Mouse (Mus musculus): Measurements from ENCODE around the gene Acnat1.
"Not testable (repeated sequence)": the region's sequence is repeated elsewhere in the genome, so short reads cannot be mapped to it uniquely, and the experiment has no call there.

The Acnat1 gene

GRCm38 (mm10) chr4:49473435-49474100, at the start of gene Acnat1:
Gene Acnat1, minus strand, starts transcription at chr4:49473912.
- peak; percentile 65 for DNase-seq

- no peak for DNase-seq
Observed at GRCm38 (mm10) chr4:49522576-49522975, 48.9 kb upstream of the Acnat1 start.

GRCm38 (mm10) chr4:49521346-49521745, 47.6 kb upstream of the Acnat1 start:
- DNase-seq: no peak

- peak; percentile 97 for DNase-seq
Observed at GRCm38 (mm10) chr4:49520572-49521340, 47.0 kb upstream of the Acnat1 start, which contains the start of the genes Mrpl50 and Zfp189. Gene Mrpl50, minus strand, starts transcription at chr4:49521093. Gene Zfp189, plus strand, starts transcription at chr4:49521176.

- DNase-seq: no peak
Observed at GRCm38 (mm10) chr4:49519476-49519875, 45.8 kb upstream of the Acnat1 start.

- peak; percentile 24 for DNase-seq
Observed at GRCm38 (mm10) chr4:49514441-49514840, 40.7 kb upstream of the Acnat1 start.

- DNase-seq: no peak
Observed at GRCm38 (mm10) chr4:49512636-49513035, 38.9 kb upstream of the Acnat1 start.

GRCm38 (mm10) chr4:49510236-49510835, 36.6 kb upstream of the Acnat1 start:
- not testable (repeated sequence) for DNase-seq

GRCm38 (mm10) chr4:49509183-49509582, 35.5 kb upstream of the Acnat1 start:
- no peak for DNase-seq

GRCm38 (mm10) chr4:49506386-49506785, 32.7 kb upstream of the Acnat1 start, which contains the start of gene Baat:
Gene Baat, minus strand, starts transcription at chr4:49506557.
- DNase-seq: no peak

- DNase-seq: no peak
Observed at GRCm38 (mm10) chr4:49503563-49503962, 29.9 kb upstream of the Acnat1 start.

- not testable (repeated sequence) for DNase-seq
Observed at GRCm38 (mm10) chr4:49485934-49486650, 12.4 kb upstream of the Acnat1 start.

GRCm38 (mm10) chr4:49485442-49485841, 11.7 kb upstream of the Acnat1 start:
- DNase-seq: peak; percentile 80

- DNase-seq: no peak
Observed at GRCm38 (mm10) chr4:49480896-49481295, 7.2 kb upstream of the Acnat1 start.

- peak; percentile 35 for DNase-seq
Observed at GRCm38 (mm10) chr4:49480104-49480760, 6.5 kb upstream of the Acnat1 start.

GRCm38 (mm10) chr4:49479035-49479434, 5.3 kb upstream of the Acnat1 start:
- not testable (repeated sequence) for DNase-seq

GRCm38 (mm10) chr4:49478118-49478877, 4.6 kb upstream of the Acnat1 start:
- DNase-seq: peak; percentile 33

- DNase-seq: no peak
Observed at GRCm38 (mm10) chr4:49474583-49474982, 871 bp upstream of the Acnat1 start.

GRCm38 (mm10) chr4:49469435-49470151, 4.1 kb downstream of the Acnat1 start:
- no peak for DNase-seq

- DNase-seq: no peak
Observed at GRCm38 (mm10) chr4:49467360-49467759, 6.4 kb downstream of the Acnat1 start.

- no peak for DNase-seq
Observed at GRCm38 (mm10) chr4:49456171-49456570, 17.5 kb downstream of the Acnat1 start.

Measured in kidney, adult 11 months (tissue).